Mouse (Mus musculus) ES-Bruce4 (cell line): ENCODE results near the gene Szt2.

Experiments
- CTCF ChIP-seq: IDR thresholded peaks from one replicate; pipeline ENCODE4 v1.8.1; 2011; ENCODE audit warnings: low read depth, low read length
- POLR2A ChIP-seq: IDR thresholded peaks from one replicate; pipeline ENCODE4 v1.8.1; 2011; ENCODE audit warnings: low read length; ENCODE audit not compliant: insufficient read depth

DNA sequence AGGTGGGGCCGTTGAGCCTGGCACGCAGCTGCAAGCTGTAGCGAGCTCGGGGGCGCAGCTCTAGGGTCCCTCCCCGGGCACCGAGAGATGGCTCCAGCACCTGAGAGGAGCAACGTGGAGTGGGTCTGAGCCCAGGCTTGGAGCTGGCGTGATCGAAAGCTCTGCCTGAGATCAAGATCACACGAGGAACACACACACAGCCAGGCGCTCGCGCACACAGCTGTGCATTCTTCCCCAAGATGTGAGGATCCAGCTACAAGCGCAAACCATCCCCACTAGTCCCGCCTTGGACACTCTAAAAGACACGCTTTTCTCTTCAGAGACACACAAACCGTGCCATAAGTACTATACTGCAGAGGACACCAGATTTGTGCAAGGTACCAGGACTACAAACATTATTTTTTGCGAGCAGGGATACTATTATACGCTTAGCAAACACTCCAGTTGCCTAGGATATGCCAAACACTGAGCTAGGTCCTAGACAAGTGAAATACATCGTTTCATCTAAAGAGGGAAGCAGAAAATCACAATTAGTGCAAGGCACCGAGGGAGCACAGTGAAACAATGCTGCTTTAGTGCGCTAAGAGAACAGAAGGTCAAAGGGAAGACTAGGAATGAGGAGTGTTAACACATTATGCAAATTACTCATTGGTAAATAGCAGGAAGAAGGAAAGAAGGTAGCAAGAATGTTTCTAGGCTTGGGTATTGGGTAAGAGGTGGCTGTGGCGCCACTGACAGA lies 37.5 kb upstream of the Szt2 start:
- TF ChIP-seq CTCF (no peak), POLR2A (no peak)
